Mouse (Mus musculus) midbrain, embryonic 11.5 days (tissue): Measurements from ENCODE around the gene Cyp2j9. TPM values are rescaled to one million over a fixed set of nuclear protein-coding genes. Genes with fewer than 3 reads are reported as not detected.

ENCODE experiments used
- ATAC-seq: fragments of 200-750 bp; cut with Nextera tagmentation; 2 replicates; pipeline ENCODE4 v1.8.0; 2017; ENCODE audit warnings: moderate TSS enrichment, moderate library complexity; ENCODE audit not compliant: low FRiP score
- DNase-seq: peaks from one replicate; pipeline ENCODE4 v3.0.0; 2015; ENCODE audit warnings: low spot score; ENCODE audit errors: missing footprints
- H3K27ac ChIP-seq: fragments of 300-500 bp; sonication (generic); 2 replicates; pipeline ENCODE4 v1.5.1; 2014; ENCODE audit warnings: low read depth, low read length
- H3K27me3 ChIP-seq: fragments of 300-500 bp; sonication (generic); 2 replicates; pipeline ENCODE4 v1.6.1; 2014; ENCODE audit warnings: mild to moderate bottlenecking, low read length, moderate library complexity, mixed read lengths; ENCODE audit not compliant: control insufficient read depth, insufficient read depth
- H3K36me3 ChIP-seq: fragments of 300-500 bp; sonication (generic); 2 replicates; pipeline ENCODE4 v1.6.1; 2014; ENCODE audit warnings: mild to moderate bottlenecking, low read length, moderate library complexity, mixed read lengths; ENCODE audit not compliant: control insufficient read depth, insufficient read depth
- H3K4me1 ChIP-seq: fragments of 300-500 bp; sonication (generic); 2 replicates; pipeline ENCODE4 v1.6.1; 2014; ENCODE audit warnings: low read length; ENCODE audit not compliant: control insufficient read depth, insufficient read depth
- H3K4me2 ChIP-seq: fragments of 300-500 bp; sonication (generic); 2 replicates; pipeline ENCODE4 v1.6.1; 2014; ENCODE audit warnings: mild to moderate bottlenecking, moderate library complexity
- H3K4me3 ChIP-seq: fragments of 300-500 bp; sonication (generic); 2 replicates; pipeline ENCODE4 v1.5.1; 2014; ENCODE audit warnings: low read depth, low read length
- H3K9ac ChIP-seq: fragments of 300-500 bp; sonication (generic); 2 replicates; pipeline ENCODE4 v1.6.1; 2014; ENCODE audit warnings: low read length
- H3K9me3 ChIP-seq: fragments of 300-500 bp; sonication (generic); 2 replicates; pipeline ENCODE4 v1.6.1; 2016; ENCODE audit warnings: low read length; ENCODE audit not compliant: control insufficient read depth
- WGBS: fragments of 180-500 bp; shearing (Covaris S2); extraction: QIAGEN DNeasy Blood & Tissue Kit; methylation state at CpG from one replicate; pipeline ENCODE4 v1.1.7; 2014; 5-methylcytosine and 5-hydroxymethylcytosine counted together
- polyA plus RNA-seq: library from polyadenylated mRNA; unstranded; fragments of >200 nt; fragmentation: Nextera tagmentation; extraction: Ambion mirVana; gene quantifications from 2 replicates; pipeline ENCODE4 v1.2.1, GENCODE M21; 2014

Gene Cyp2j9
- polyA plus RNA-seq, 1 experiment from 2014 or later: 0.98 TPM

GRCm38 (mm10) chr4:96560464-96560863 is 30.9 kb downstream of the Cyp2j9 start:
- Histone ChIP-seq H3K4me1 (no peaks in the 10 kb centered on the region), H3K27ac (no peak overlapping the region), H3K9ac (no peak overlapping the region), H3K27me3 (no peaks in the 10 kb centered on the region), H3K4me2 (no peak overlapping the region), H3K4me3 (no peak overlapping the region), H3K9me3 (no peaks in the 10 kb centered on the region), H3K36me3 (no peaks in the 10 kb centered on the region)
- ATAC-seq: no peak
- 91% methylated on average over 1 of the region's 1 CpGs for WGBS
- DNase-seq: no peak

GRCm38 (mm10) chr4:96559781-96560180 is 31.6 kb downstream of the Cyp2j9 start:
- 89% methylated on average over 1 of the region's 1 CpGs for WGBS
- Histone ChIP-seq H3K9me3 (no peaks in the 10 kb centered on the region), H3K27me3 (no peaks in the 10 kb centered on the region), H3K4me1 (no peaks in the 10 kb centered on the region), H3K4me3 (no peak overlapping the region), H3K9ac (no peak overlapping the region), H3K27ac (no peak overlapping the region), H3K4me2 (no peak overlapping the region), H3K36me3 (no peaks in the 10 kb centered on the region)
- DNase-seq (peak; percentile 19), ATAC-seq (no peak)

GRCm38 (mm10) chr4:96553133-96553819 is 38.1 kb downstream of the Cyp2j9 start, which contains the start of gene Cyp2j6:
TSS of gene Cyp2j6 (minus strand) at chr4:96553661.
- H3K9ac ChIP-seq: peak within 1 kb of the TSS; percentile 76
- peaks cover 3% of the 10 kb centered on the region; the same call in 1 of the 2 replicates for H3K4me1 ChIP-seq
- 7% methylated on average over 16 of the region's 16 CpGs for WGBS
- no peak within 1 kb of the TSS for H3K27ac ChIP-seq
- H3K27me3 ChIP-seq: no peaks in the 10 kb centered on the region
- H3K36me3 ChIP-seq: no peaks in the 10 kb centered on the region
- peak within 1 kb of the TSS; percentile 39 for H3K4me3 ChIP-seq
- ATAC-seq: peak; percentile 92
- no peaks in the 10 kb centered on the region for H3K9me3 ChIP-seq
- H3K4me2 ChIP-seq: peak within 1 kb of the TSS; percentile 58
- peak; percentile 93 for DNase-seq

- ATAC-seq (no peak), DNase-seq (peak; percentile 69)
- 92% methylated on average over 3 of the region's 3 CpGs for WGBS
- H3K4me3 ChIP-seq: no peak overlapping the region
- H3K27me3 ChIP-seq: no peaks in the 10 kb centered on the region
- H3K27ac ChIP-seq: no peak overlapping the region
- peaks cover 3% of the 10 kb centered on the region; the same call in 1 of the 2 replicates for H3K4me1 ChIP-seq
- H3K4me2 ChIP-seq: no peak overlapping the region
- H3K36me3 ChIP-seq: no peaks in the 10 kb centered on the region
- H3K9me3 ChIP-seq: no peaks in the 10 kb centered on the region
- no peak overlapping the region for H3K9ac ChIP-seq
These were observed 39.8 kb downstream of the Cyp2j9 start for GRCm38 (mm10) chr4:96551619-96552018.

- Histone ChIP-seq H3K9ac (no peak overlapping the region), H3K36me3 (no peaks in the 10 kb centered on the region), H3K4me2 (no peak overlapping the region), H3K4me1 (no peaks in the 10 kb centered on the region), H3K27me3 (no peaks in the 10 kb centered on the region), H3K9me3 (no peaks in the 10 kb centered on the region), H3K4me3 (no peak overlapping the region), H3K27ac (no peak overlapping the region)
- no peak for ATAC-seq
- 70% methylated on average over 1 of the region's 1 CpGs for WGBS
- no peak for DNase-seq
These were observed 45.4 kb downstream of the Cyp2j9 start for GRCm38 (mm10) chr4:96545976-96546375.

GRCm38 (mm10) chr4:96525772-96526171 is 65.6 kb downstream of the Cyp2j9 start:
- DNase-seq: no peak
- 29% methylated on average over 1 of the region's 1 CpGs for WGBS
- H3K4me3 ChIP-seq: no peak overlapping the region
- no peaks in the 10 kb centered on the region for H3K4me1 ChIP-seq
- H3K27me3 ChIP-seq: no peaks in the 10 kb centered on the region
- no peaks in the 10 kb centered on the region for H3K9me3 ChIP-seq
- H3K27ac ChIP-seq: no peak overlapping the region
- H3K4me2 ChIP-seq: no peak overlapping the region
- no peak overlapping the region for H3K9ac ChIP-seq
- no peak for ATAC-seq
- no peaks in the 10 kb centered on the region for H3K36me3 ChIP-seq

GRCm38 (mm10) chr4:96522256-96522655 is 69.1 kb downstream of the Cyp2j9 start:
- H3K9ac ChIP-seq: no peak overlapping the region
- no peaks in the 10 kb centered on the region for H3K36me3 ChIP-seq
- H3K9me3 ChIP-seq: no peaks in the 10 kb centered on the region
- H3K4me2 ChIP-seq: no peak overlapping the region
- H3K4me3 ChIP-seq: no peak overlapping the region
- H3K27me3 ChIP-seq: no peaks in the 10 kb centered on the region
- ATAC-seq (no peak), DNase-seq (no peak)
- H3K27ac ChIP-seq: no peak overlapping the region
- WGBS: 79% methylated on average over 2 of the region's 2 CpGs
- no peaks in the 10 kb centered on the region for H3K4me1 ChIP-seq

Other genes with a start within 250 kb of the Cyp2j9 start
- gene Cyp2j11, start 242.9 kb downstream of the Cyp2j9 start, polyA plus RNA-seq: not detected in 2 replicates
- gene Cyp2j8, start 84.2 kb downstream of the Cyp2j9 start, polyA plus RNA-seq: not detected in 2 replicates
- 2.9 TPM in 2 replicates for gene Cyp2j6, start 37.9 kb downstream of the Cyp2j9 start, polyA plus RNA-seq
- not detected in 2 replicates for gene Cyp2j5, start 72.6 kb upstream of the Cyp2j9 start, polyA plus RNA-seq
- gene Gm12695, start 193.6 kb upstream of the Cyp2j9 start, polyA plus RNA-seq: not detected in 2 replicates